In the genomic region with DNA sequence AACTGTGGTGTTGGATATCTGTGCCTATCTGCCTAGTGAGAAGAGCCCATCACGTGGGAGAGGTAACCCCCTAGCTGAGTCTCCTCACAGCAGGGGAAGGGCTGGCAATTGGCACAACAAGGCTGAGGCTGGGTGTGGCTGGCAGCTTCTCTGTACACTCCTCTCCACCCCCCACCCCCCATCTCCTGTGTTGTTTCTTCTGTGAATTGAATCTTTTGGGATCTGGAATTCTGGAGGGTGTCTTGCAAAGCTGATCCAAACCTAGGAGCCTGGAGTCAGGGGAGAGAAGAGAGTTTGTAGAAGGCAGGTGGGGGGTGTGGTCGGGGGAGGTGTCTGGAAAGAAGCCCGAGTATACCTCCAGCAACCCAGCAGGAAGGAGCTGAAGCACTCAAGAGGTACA, we compare ENCODE assay signal across 22 mouse cellular contexts. TPM values are rescaled to one million over a fixed set of nuclear protein-coding genes. Genes with fewer than 3 reads are reported as not detected.
A peak's percentile ranks its signal among the peaks of the same experiment; 100 is the strongest.
DNase-seq lines count a peak whose midpoint lies in the region; ATAC-seq and TF ChIP-seq lines count a peak whose summit lies in the region.
"Had no signal": no experiment of that assay in that cellular context is flagged by ENCODE, and none has a peak within 500 bp of the region (broad histone marks: within the 10 kb centered on the region; RNA-seq: fewer than 3 reads in every experiment).

No protein-coding gene starts in this region.

- 19% methylated on average over 3 of the region's 3 CpGs for WGBS in heart, embryonic 10.5 days
- WGBS in stomach, postnatal 0 days = 16% methylated on average over 3 of the region's 3 CpGs
- WGBS in midbrain, postnatal 0 days = 34% methylated on average over 3 of the region's 3 CpGs

- TF ChIP-seq CTCF in stomach, postnatal 0 days (IDR thresholded peaks at IDR 0.05; ENCODE audit: low read depth) = no peak
- no peak for TF ChIP-seq CTCF in midbrain, postnatal 0 days (IDR thresholded peaks at IDR 0.05)

- H3K4me3 ChIP-seq in heart, embryonic 10.5 days = no peak overlapping the region
- H3K4me3 ChIP-seq in stomach, postnatal 0 days (ENCODE audit: low read depth, low read length) = no peak overlapping the region
- H3K4me3 ChIP-seq in midbrain, postnatal 0 days (ENCODE audit: low read depth, low read length) = no peak overlapping the region
- H3K4me3 ChIP-seq: embryonic facial prominence, embryonic 12.5 days; forebrain, embryonic 12.5 days; hindbrain, embryonic 13.5 days had no signal

- no peak for TF ChIP-seq EP300 in stomach, postnatal 0 days (optimal IDR thresholded peaks at IDR 0.05)

- 0 out of 2 replicates have a peak overlapping the region, but pooled peaks have one; percentile 8 for H3K27ac ChIP-seq in heart, embryonic 10.5 days
- H3K27ac ChIP-seq in stomach, postnatal 0 days (replicated peaks) = peak overlapping the region; percentile 45; the same call in 1 of the 2 replicates
- no peak overlapping the region for H3K27ac ChIP-seq in midbrain, postnatal 0 days (ENCODE audit: low read depth, low read length)
- H3K27ac ChIP-seq: embryonic facial prominence, embryonic 12.5 days; forebrain, embryonic 12.5 days; hindbrain, embryonic 13.5 days; hindbrain, postnatal 0 days had no signal

- no peak overlapping the region for H3K4me2 ChIP-seq in stomach, postnatal 0 days (replicated peaks; ENCODE audit: low read depth)
- no peak overlapping the region for H3K4me2 ChIP-seq in midbrain, postnatal 0 days (ENCODE audit: low read depth, low read length, poor library complexity, severe bottlenecking)
- H3K4me2 ChIP-seq: embryonic facial prominence, embryonic 12.5 days; forebrain, embryonic 12.5 days; heart, embryonic 11.5 days; hindbrain, embryonic 13.5 days had no signal

- DNase-seq in heart, embryonic 10.5 days (ENCODE audit: low spot score) = no peak
- DNase-seq in heart, adult 18-20 months = no peak
- DNase-seq in ES-CJ7 (ENCODE audit: low read depth, low spot score) = peak; percentile 87
- DNase-seq in ZHBTc4 (ENCODE audit: low read depth, low spot score) = peak; percentile 85
- DNase-seq in stomach, postnatal 0 days (ENCODE audit: low spot score) = no peak
- DNase-seq in midbrain, postnatal 0 days (ENCODE audit: low spot score) = no peak
- DNase-seq: adrenal gland, postnatal 25 days; cerebellum, adult 2 months; embryo, embryonic 11 days; gastrocnemius, postnatal 10 days; heart, postnatal 4 days; kidney, adult 11 months; kidney, adult 9 months had no signal

- no peaks in the 10 kb centered on the region for H3K36me3 ChIP-seq in heart, embryonic 10.5 days
- no peaks in the 10 kb centered on the region for H3K36me3 ChIP-seq in stomach, postnatal 0 days (ENCODE audit: control insufficient read depth, insufficient read depth, low read length)
- no peaks in the 10 kb centered on the region for H3K36me3 ChIP-seq in midbrain, postnatal 0 days (ENCODE audit: insufficient read depth, low read length)
- H3K36me3 ChIP-seq: embryonic facial prominence, embryonic 12.5 days; forebrain, embryonic 12.5 days; hindbrain, embryonic 13.5 days had no signal

- ATAC-seq in stomach, postnatal 0 days (ENCODE audit: low FRiP score, low TSS enrichment) = no peak; the same call in 1 of the 2 replicates
- no peak for ATAC-seq in activated CD4-positive, CD25-positive, alpha-beta regulatory T cell, adult 4 months
- ATAC-seq in midbrain, postnatal 0 days (ENCODE audit: low FRiP score) = no peak
- ATAC-seq: forebrain, embryonic 16.5 days; hindbrain, postnatal 0 days; Patski had no signal

- H3K27me3 ChIP-seq in heart, embryonic 10.5 days (ENCODE audit: insufficient read depth, poor library complexity, severe bottlenecking) = no peaks in the 10 kb centered on the region
- H3K27me3 ChIP-seq in stomach, postnatal 0 days (ENCODE audit: control insufficient read depth, insufficient read depth, low read length) = no peaks in the 10 kb centered on the region
- no peaks in the 10 kb centered on the region for H3K27me3 ChIP-seq in midbrain, postnatal 0 days (ENCODE audit: insufficient read depth, low read length)
- H3K27me3 ChIP-seq: CH12.LX; embryonic facial prominence, embryonic 12.5 days; forebrain, embryonic 12.5 days; hindbrain, embryonic 13.5 days; Patski had no signal

- no peak overlapping the region for H3K9ac ChIP-seq in stomach, postnatal 0 days (ENCODE audit: low read length)
- no peak overlapping the region for H3K9ac ChIP-seq in midbrain, postnatal 0 days (replicated peaks; ENCODE audit: low read length, poor library complexity, severe bottlenecking)
- H3K9ac ChIP-seq: embryonic facial prominence, embryonic 12.5 days; forebrain, embryonic 12.5 days; hindbrain, embryonic 13.5 days had no signal

- H3K4me1 ChIP-seq in heart, embryonic 10.5 days = peaks cover 39% of the 10 kb centered on the region
- H3K4me1 ChIP-seq in stomach, postnatal 0 days (replicated peaks; ENCODE audit: control insufficient read depth, insufficient read depth) = peaks cover 3% of the 10 kb centered on the region; the same call in 1 of the 2 replicates
- no peaks in the 10 kb centered on the region for H3K4me1 ChIP-seq in midbrain, postnatal 0 days (ENCODE audit: insufficient read depth, low read length)
- H3K4me1 ChIP-seq: forebrain, embryonic 12.5 days had no signal

- no peaks in the 10 kb centered on the region for H3K9me3 ChIP-seq in heart, embryonic 10.5 days
- no peaks in the 10 kb centered on the region for H3K9me3 ChIP-seq in stomach, postnatal 0 days (ENCODE audit: control insufficient read depth, low read length)
- no peaks in the 10 kb centered on the region for H3K9me3 ChIP-seq in midbrain, postnatal 0 days (ENCODE audit: low read length)
- H3K9me3 ChIP-seq: embryonic facial prominence, embryonic 12.5 days; forebrain, embryonic 12.5 days; hindbrain, embryonic 13.5 days had no signal

RNA-seq across cellular contexts. Expression of gene Arhgef3, which starts 26.8 kb away (rescaled TPM):
- polyA plus RNA-seq in heart, embryonic 10.5 days (2016; fragmentation: Nextera tagmentation; extraction: Ambion mirVana) = 8.6 and 13.0 TPM in 2 replicates
- total RNA-seq in heart, adult 18-20 months (2021) = 10 to 100 TPM; 24.5 to 26.1 TPM
- 13.1 and 14.1 TPM in 2 replicates for polyA plus RNA-seq in stomach, postnatal 0 days (2015; fragmentation: Nextera tagmentation; extraction: Ambion mirVana)
- 100 to 1,000 TPM; 120 to 133 TPM for polyA plus RNA-seq in activated CD4-positive, CD25-positive, alpha-beta regulatory T cell, adult 4 months (2017; shearing (Covaris generic))
- 17.0 and 18.6 TPM in 2 replicates for total RNA-seq in midbrain, postnatal 0 days (2014; rRNA removed)
- 11.1 and 13.3 TPM in 2 replicates for polyA plus RNA-seq in midbrain, postnatal 0 days (2015; fragmentation: Nextera tagmentation; extraction: Ambion mirVana)

Comparison
In these comparisons a context has a peak if more than half of its experiments do, and no peak if none do; other contexts are left out.
1. DNase-seq: peak in ES-CJ7 (single experiment) and ZHBTc4 (single experiment); none in heart, embryonic 10.5 days (single experiment), heart, adult 18-20 months (0 of 2), stomach, postnatal 0 days (single experiment) and midbrain, postnatal 0 days (single experiment).